Mouse (Mus musculus) Muller cell, postnatal 12 days (primary cell): ENCODE data around the gene Mfsd6l.

ENCODE experiments used
- DNase-seq: peaks from one replicate; pipeline ENCODE4 v3.0.0-alpha.2; 2015; ENCODE audit errors: inconsistent ontology term

Gene Mfsd6l

DNA sequence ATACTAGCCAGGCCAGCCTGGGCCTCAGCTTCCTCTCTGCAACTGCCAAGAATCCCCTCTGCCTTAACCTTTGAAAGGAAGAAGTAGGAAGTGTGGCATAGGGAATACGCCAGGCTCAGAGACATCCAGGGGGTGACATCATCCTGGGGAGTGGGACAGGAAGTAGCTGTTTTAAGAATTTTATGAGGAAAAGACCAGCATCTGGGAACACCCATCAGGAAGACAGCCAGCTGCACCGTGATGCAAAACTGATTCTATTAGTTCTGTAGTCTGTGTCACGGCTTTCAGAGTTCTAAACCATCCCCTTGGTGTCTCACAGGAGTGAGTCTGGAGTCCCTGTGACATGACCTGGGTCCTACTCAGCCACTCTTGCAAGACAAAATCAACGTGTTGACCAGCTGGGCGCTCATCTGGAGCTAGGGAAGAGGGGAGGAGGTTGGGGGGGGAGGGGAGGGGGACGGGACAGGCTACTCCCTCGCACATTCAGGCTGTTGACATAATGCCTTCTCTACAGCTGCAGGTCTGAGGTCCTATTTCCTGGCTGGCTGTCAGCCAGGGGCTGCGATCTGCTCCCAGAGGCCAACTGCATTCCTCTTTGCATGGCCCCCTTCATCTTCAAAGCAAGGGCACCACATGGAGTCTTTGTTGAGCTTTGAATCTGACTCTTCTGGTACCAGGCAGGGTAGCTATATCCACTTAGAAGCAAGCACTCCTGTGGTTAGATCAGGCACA lies 46.4 kb downstream of the Mfsd6l start:
- peak; percentile 45 for DNase-seq

- no peak for DNase-seq
Observed at GRCm38 (mm10) chr11:68607046-68607445, 51.1 kb downstream of the Mfsd6l start.
